Mouse (Mus musculus) kidney, postnatal 36 days (tissue): Measurements from ENCODE around the gene Cyb561d1.

Experiments used
- DNase-seq, 2 experiments: peaks; one replicate each; pipeline ENCODE4 v3.0.0; 2021 to 2022; ENCODE audit warnings: mixed read lengths in 2 of 2

Cyb561d1 gene

DNA sequence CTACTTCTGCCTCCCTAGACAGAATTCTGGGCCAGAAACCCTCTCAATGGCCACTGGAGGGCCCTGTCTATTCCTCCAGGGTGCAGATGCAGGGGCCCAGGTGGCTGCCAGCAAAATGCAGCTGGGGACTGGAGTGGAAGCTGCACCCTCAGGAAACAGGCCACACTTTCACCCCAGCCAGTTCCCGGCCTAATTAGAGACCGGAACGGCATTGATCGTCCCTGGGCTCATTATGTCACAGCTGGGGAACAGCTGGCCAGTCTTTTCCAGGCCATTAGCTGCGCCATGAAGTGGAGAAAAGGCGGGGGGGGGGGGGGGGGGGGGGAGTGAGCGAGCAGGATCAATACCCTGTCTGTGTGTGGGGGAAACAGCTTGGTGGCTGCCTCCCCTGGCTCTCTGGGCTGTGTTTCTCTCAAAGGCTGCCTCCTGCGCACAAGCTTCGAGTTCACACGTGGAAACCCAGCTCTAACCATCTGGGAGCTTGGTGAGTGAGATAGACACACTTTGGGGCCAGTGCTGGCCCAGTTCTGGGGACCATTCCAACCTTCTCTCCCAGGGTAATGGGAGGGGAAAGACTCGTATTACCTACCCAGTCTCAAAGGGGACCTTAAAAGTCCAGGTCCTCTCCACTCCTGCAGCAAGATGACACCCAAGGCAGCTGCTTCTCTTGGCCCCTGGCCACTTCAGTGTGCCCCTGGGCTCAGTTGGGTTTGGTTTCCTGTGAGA is 34.4 kb downstream of the Cyb561d1 start:
- DNase-seq, result peak; percentile 39 to 48

DNA sequence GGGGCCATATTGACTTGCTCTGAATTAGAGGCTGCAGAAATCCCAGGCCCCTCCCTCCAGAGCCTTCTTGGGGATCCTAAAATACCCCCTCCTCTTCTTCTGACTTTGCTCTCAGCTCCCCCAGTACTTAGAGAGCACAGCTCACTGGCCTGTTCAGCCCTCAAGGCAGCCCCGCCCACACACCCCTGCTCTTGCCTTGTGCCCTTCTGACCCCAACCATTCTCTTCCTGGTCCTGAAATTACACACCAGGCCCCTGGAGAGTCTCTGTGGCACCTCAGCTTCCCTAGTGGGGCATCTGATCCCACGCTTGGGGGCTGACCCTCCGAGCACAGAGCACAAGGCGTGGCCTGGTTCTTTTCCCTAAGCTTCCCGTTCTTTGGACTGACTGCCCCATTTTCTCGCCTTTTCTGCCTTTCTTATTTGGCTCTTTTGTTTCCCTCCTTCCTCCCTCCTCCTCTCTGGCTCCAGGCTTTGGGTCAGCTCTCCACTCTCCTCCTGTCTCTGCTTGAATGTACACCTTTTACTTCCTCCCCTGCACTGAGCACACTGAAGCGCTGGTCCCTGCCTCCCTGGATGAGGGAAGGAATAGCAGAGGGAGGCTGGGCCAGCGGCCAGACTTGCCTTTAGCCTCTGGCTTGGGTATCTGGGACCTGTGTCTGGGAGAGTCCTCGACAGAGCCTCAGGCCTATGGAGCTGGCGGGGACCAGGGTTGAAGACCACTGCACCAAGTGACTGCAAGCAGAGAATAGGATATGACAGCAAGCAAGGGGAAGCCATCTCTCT is 35.3 kb downstream of the Cyb561d1 start:
- no peak for DNase-seq

DNA sequence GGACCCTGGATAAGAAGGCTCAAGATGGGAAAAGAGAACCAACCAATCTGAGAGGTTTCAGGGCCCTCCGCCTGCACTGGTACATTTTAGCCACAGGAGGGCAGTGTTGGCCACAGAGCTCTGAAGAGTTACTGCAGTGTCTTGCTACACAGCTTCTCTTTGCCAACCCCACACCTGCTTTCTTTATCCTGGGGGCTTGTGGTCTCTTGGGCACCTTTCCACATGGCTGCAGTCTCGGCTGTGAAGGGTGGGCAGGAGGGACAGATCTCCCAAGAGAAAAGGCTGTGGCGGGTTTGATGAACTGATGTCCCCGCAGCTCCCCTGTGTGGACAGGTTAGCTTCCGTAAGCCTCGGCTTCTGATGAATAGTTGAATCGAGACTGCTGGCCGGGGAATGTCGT is 36.2 kb downstream of the Cyb561d1 start:
- peak; percentile 74 to 85 for DNase-seq

DNA sequence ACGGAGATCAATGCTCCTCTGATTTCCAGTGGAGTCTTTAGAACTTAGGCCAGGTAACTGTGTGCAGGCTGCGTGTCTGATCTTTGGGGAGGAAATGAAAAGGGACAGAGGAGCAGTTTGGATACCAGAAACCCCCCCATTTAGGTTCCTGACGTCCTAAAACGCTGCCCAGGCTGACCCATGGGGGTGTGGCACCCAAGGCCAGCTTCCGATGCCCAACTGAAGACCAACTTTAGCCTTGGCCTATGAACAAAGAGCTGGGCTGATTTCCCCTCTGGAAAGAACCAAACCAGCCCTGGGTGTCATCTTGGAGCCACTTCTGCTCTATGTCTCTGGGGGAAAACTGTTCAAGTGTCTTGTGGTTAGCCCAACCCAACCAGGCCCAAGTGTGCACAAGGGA is 36.9 kb downstream of the Cyb561d1 start:
- DNase-seq, result no peak

DNA sequence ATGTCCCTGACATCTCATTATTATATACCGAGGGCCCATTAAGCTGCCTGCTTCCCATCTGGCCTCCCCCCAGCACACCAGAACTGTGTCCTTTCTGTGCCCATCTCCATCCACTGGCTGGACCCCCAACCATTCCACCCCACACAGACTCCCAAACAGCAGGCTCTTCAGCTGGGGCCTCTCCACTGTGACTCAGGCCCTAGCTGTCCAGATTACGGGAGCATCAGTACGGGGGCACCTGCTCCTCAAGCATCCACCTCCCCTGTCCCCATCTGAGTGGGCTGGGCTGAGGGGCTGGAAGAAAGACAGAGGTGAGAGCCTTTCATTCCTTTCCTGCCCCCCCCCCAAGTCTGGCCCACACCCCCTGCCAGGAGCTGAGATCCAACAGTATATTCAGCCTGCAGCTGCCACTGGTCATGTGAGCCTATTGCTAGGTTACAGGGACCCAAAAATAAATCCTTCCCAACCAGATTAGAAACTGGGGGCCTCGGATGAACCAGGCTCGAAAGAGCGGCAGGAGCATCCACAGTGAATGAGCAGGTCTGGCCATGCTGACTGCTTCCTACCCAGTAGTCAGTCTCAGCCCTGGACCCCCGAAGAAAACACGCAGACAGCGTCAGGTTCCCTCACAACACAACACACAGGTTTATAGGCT is 42.5 kb downstream of the Cyb561d1 start:
- DNase-seq, result no peak

DNA sequence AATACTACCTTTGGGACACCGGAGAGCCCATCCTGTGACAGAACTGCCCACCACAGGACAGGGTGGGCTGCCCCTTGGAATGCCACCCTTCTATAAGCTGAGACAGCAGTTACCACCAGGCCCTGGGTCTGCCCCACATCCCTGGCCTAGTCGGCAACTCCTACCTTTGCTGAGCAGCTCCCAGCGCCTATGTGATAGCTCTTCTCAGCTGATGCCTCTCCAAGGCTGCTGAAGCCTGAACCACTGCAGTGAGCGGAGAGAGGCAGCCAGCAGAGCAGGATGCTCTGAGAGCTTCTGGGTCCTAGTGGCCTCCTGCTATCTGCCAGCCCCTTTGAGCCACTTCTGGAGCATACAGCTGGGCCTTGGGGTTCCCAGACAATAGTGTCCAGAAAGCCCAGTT is 46.4 kb downstream of the Cyb561d1 start, which contains the start of gene Gpr61:
Gene Gpr61, minus strand, starts transcription at position 227 of the 400 bp plus-strand sequence.
- DNase-seq, result no peak

DNA sequence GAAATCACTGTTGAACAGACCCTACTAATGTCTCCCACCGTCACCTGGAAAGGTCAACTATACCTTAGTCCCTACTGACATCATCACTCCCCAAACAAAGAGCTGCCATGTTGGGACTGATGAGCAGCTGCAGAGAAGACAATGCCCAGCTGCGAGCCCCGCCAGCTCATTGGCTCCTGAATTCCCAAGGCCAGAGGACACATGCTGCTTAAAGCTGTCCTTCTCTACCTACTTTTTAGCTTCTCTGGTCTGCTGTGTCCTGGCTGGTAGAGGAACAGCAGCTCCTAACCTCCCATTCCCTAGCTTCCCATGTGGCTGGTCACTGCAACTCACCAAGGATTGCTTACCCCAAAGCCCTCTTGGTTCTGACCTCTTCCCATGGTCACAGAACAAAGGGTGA is 48.7 kb downstream of the Cyb561d1 start:
- no peak for DNase-seq

DNA sequence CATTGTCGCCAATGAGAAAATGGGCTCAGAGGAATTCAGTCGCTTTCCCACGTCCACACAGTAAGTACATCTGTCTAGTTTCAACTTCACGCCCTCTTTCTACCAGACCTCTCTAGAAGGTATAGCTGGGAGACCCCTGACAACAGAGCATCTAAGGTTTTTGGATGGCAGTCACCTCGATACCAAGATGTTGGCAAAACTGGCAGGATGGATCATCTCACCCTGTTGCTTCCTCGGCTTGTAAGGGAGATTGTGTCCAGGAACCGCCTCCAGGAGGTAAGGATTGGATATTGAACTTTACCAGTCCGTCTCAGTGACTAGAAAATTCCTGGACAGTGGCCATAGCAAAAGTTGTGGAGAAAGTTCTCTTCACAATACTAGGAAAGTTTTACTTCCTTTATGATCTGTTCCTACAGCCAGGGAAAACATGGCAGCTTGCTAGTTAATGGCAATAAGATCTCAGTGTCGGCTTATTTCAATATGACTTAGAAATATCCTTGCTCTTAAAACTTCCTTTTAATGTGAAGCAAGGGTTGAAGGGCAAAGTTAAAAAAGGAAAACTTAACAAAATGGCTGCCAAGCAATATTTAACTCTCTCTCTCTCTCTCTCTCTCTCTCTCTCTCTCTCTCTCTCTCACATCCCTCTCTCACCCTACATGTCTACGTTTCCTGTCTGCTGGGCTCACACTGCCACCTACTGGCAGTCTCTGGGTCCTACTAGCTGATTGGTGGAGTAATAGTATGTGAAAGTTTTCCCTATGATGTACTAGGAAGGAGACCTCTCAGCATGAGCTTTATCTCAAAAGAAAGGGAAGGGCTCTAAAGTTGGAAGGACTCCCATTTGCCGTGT is 53.4 kb downstream of the Cyb561d1 start:
- DNase-seq, result peak; percentile 91 to 95

DNA sequence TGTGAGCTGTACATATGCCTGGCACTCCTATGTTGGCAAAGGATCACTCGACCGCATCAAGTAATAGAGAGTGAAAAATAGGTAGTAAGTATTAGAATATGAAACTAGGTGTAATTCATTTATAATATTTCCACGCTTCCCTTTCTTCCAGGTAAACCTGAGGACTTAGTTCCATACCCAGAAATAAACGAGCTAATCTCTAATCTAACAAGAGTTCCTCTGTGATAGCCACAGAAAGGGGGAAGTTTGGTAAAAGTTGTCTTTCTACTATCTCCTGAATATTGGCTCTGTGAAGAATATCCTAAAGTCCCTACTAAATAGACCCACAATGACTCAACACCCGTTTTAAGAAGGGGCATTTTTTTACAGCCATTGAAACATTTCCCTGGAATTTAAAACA is 54.3 kb downstream of the Cyb561d1 start:
- no peak for DNase-seq
